Mouse (Mus musculus) lung, embryonic 16.5 days (tissue): Measurements from ENCODE around the gene Apopt1. TPM values are rescaled to one million over a fixed set of nuclear protein-coding genes. Genes with fewer than 3 reads are reported as not detected.

Source experiments
- ATAC-seq: fragments of 200-750 bp; cut with Nextera tagmentation; 2 replicates; pipeline ENCODE4 v1.8.0; 2017; ENCODE audit warnings: low read depth, mild to moderate bottlenecking, moderate library complexity
- H3K27ac ChIP-seq: fragments of 300-500 bp; sonication (generic); 2 replicates; pipeline ENCODE4 v1.5.1; 2014; ENCODE audit warnings: mild to moderate bottlenecking, control low read depth, low read length
- H3K27me3 ChIP-seq: fragments of 300-500 bp; sonication (generic); 2 replicates; pipeline ENCODE4 v1.6.1; 2014; ENCODE audit warnings: low read depth, low read length, mixed read lengths; ENCODE audit not compliant: control insufficient read depth, insufficient read depth
- H3K36me3 ChIP-seq: fragments of 300-500 bp; sonication (generic); 2 replicates; pipeline ENCODE4 v1.6.1; 2014; ENCODE audit warnings: low read length; ENCODE audit not compliant: control insufficient read depth, insufficient read depth
- H3K4me1 ChIP-seq: fragments of 300-500 bp; sonication (generic); replicated peaks from 2 replicates; pipeline ENCODE4 v1.6.1; 2014; ENCODE audit warnings: low read length, mixed read lengths; ENCODE audit not compliant: control insufficient read depth, insufficient read depth
- H3K4me2 ChIP-seq: fragments of 300-500 bp; sonication (generic); 2 replicates; pipeline ENCODE4 v1.6.1; 2014; ENCODE audit warnings: low read depth, low read length, control low read depth
- H3K4me3 ChIP-seq: fragments of 300-500 bp; sonication (generic); 2 replicates; pipeline ENCODE4 v1.5.1; 2014; ENCODE audit warnings: mild to moderate bottlenecking, low read length, control low read depth
- H3K9ac ChIP-seq: fragments of 300-500 bp; sonication (generic); 2 replicates; pipeline ENCODE4 v1.6.1; 2014; ENCODE audit warnings: low read length, control low read depth
- H3K9me3 ChIP-seq: fragments of 300-500 bp; sonication (generic); 2 replicates; pipeline ENCODE4 v1.6.1; 2016; ENCODE audit warnings: low read length; ENCODE audit not compliant: control insufficient read depth
- WGBS: fragments of 180-500 bp; shearing (Covaris S2); extraction: QIAGEN DNeasy Blood & Tissue Kit; methylation state at CpG from one replicate; pipeline ENCODE4 v1.1.7; 2014; 5-methylcytosine and 5-hydroxymethylcytosine counted together
- polyA plus RNA-seq: library from polyadenylated mRNA; unstranded; fragments of >200 nt; fragmentation: Nextera tagmentation; extraction: Ambion mirVana; gene quantifications from 2 replicates; pipeline ENCODE4 v1.2.1, GENCODE M21; 2015

The Apopt1 gene
- polyA plus RNA-seq, 1 experiment from 2014 or later, result 45.7 TPM

GRCm38 (mm10) chr12:111756698-111757082 is 43.6 kb downstream of the Apopt1 start:
- no peak overlapping the region for H3K4me2 ChIP-seq
- no peaks in the 10 kb centered on the region for H3K27me3 ChIP-seq
- peaks cover 20% of the 10 kb centered on the region for H3K4me1 ChIP-seq
- H3K36me3 ChIP-seq, result no peaks in the 10 kb centered on the region
- H3K9ac ChIP-seq, result no peak overlapping the region
- no peaks in the 10 kb centered on the region for H3K9me3 ChIP-seq
- no peak overlapping the region for H3K4me3 ChIP-seq
- 23% methylated on average over 5 of the region's 5 CpGs for WGBS
- no peak for ATAC-seq
- no peak overlapping the region for H3K27ac ChIP-seq

- Histone ChIP-seq H3K4me3 (peak overlapping the region; percentile 89), H3K4me2 (peak overlapping the region; percentile 99), H3K27ac (no peak overlapping the region), H3K36me3 (peaks cover 2% of the 10 kb centered on the region; the same call in 1 of the 2 replicates), H3K9me3 (no peaks in the 10 kb centered on the region), H3K9ac (peak overlapping the region; percentile 90), H3K4me1 (peaks cover 20% of the 10 kb centered on the region), H3K27me3 (no peaks in the 10 kb centered on the region)
- ATAC-seq, result no peak
- WGBS, result 45% methylated on average over 10 of the region's 10 CpGs
Measured at GRCm38 (mm10) chr12:111757561-111758325, 44.7 kb downstream of the Apopt1 start.

- peak; percentile 82 for ATAC-seq
- H3K4me3 ChIP-seq, result peak within 1 kb of the TSS; percentile 89
- H3K4me2 ChIP-seq, result peak within 1 kb of the TSS; percentile 99
- under 1% methylated on average over 65 of the region's 85 CpGs for WGBS
- H3K4me1 ChIP-seq, result peaks cover 20% of the 10 kb centered on the region
- H3K9ac ChIP-seq, result peak within 1 kb of the TSS; percentile 90
- peaks cover 2% of the 10 kb centered on the region; the same call in 1 of the 2 replicates for H3K36me3 ChIP-seq
- H3K27me3 ChIP-seq, result no peaks in the 10 kb centered on the region
- no peaks in the 10 kb centered on the region for H3K9me3 ChIP-seq
- peak within 1 kb of the TSS; percentile 84 for H3K27ac ChIP-seq
Measured at GRCm38 (mm10) chr12:111758381-111759175, 45.5 kb downstream of the Apopt1 start, which contains the start of gene Klc1. Klc1 (plus strand) TSS chr12:111758849.

- Histone ChIP-seq H3K4me1 (peaks cover 20% of the 10 kb centered on the region), H3K4me2 (peak overlapping the region; percentile 99), H3K27ac (peak overlapping the region; percentile 84), H3K9ac (peak overlapping the region; percentile 90), H3K4me3 (peak overlapping the region; percentile 89), H3K27me3 (no peaks in the 10 kb centered on the region), H3K9me3 (no peaks in the 10 kb centered on the region), H3K36me3 (peaks cover 2% of the 10 kb centered on the region)
- peak; percentile 37 for ATAC-seq
- WGBS, result under 1% methylated on average over 35 of the region's 35 CpGs
Measured at GRCm38 (mm10) chr12:111759176-111760061, 46.4 kb downstream of the Apopt1 start.

GRCm38 (mm10) chr12:111760306-111760908 is 47.3 kb downstream of the Apopt1 start:
- Histone ChIP-seq H3K9ac (no peak overlapping the region), H3K36me3 (peaks cover 2% of the 10 kb centered on the region), H3K4me1 (peaks cover 20% of the 10 kb centered on the region), H3K4me2 (peak overlapping the region; percentile 99), H3K27ac (peak overlapping the region; percentile 84; the same call in 1 of the 2 replicates), H3K4me3 (peak overlapping the region; percentile 89), H3K27me3 (no peaks in the 10 kb centered on the region), H3K9me3 (no peaks in the 10 kb centered on the region)
- 42% methylated on average over 7 of the region's 7 CpGs for WGBS
- ATAC-seq, result peak; percentile 8; the same call in 1 of the 2 replicates

- Histone ChIP-seq H3K9me3 (no peaks in the 10 kb centered on the region), H3K27ac (no peak overlapping the region), H3K36me3 (peaks cover 2% of the 10 kb centered on the region), H3K4me2 (no peak overlapping the region), H3K4me3 (no peak overlapping the region), H3K27me3 (no peaks in the 10 kb centered on the region), H3K9ac (no peak overlapping the region), H3K4me1 (peaks cover 30% of the 10 kb centered on the region)
- 90% methylated on average over 13 of the region's 13 CpGs for WGBS
- ATAC-seq, result no peak
Measured at GRCm38 (mm10) chr12:111762620-111763280, 49.7 kb downstream of the Apopt1 start.

GRCm38 (mm10) chr12:111766313-111767236 is 53.5 kb downstream of the Apopt1 start:
- Histone ChIP-seq H3K4me3 (no peak overlapping the region), H3K4me1 (peaks cover 26% of the 10 kb centered on the region), H3K9me3 (no peaks in the 10 kb centered on the region), H3K27me3 (no peaks in the 10 kb centered on the region), H3K36me3 (peaks cover 2% of the 10 kb centered on the region), H3K4me2 (no peak overlapping the region), H3K9ac (no peak overlapping the region), H3K27ac (no peak overlapping the region)
- 51% methylated on average over 16 of the region's 16 CpGs for WGBS
- no peak for ATAC-seq
